Mouse (Mus musculus) T-cell, adult 2 months (primary cell): ENCODE data around the gene Rnf26.

Source experiments
- DNase-seq: peaks from one replicate; pipeline ENCODE4 v3.0.0; 2022; ENCODE audit warnings: low spot score

Gene Rnf26

GRCm38 (mm10) chr9:44046426-44046825, 66.9 kb downstream of the Rnf26 start:
- no peak for DNase-seq

- no peak for DNase-seq
These were observed 67.4 kb downstream of the Rnf26 start for GRCm38 (mm10) chr9:44045884-44046272.
